Mouse (Mus musculus): ENCODE results near the gene Adipor2. TPM values are rescaled to one million over a fixed set of nuclear protein-coding genes. Genes with fewer than 3 reads are reported as not detected.

Adipor2 gene
- total RNA-seq, 2 experiments from 2014 or later = 89.2 to 93.1 TPM

- no peak for DNase-seq (ENCODE audit: low spot score)
Observed at GRCm38 (mm10) chr6:119314751-119315476, 102.6 kb downstream of the Adipor2 start.

DNA sequence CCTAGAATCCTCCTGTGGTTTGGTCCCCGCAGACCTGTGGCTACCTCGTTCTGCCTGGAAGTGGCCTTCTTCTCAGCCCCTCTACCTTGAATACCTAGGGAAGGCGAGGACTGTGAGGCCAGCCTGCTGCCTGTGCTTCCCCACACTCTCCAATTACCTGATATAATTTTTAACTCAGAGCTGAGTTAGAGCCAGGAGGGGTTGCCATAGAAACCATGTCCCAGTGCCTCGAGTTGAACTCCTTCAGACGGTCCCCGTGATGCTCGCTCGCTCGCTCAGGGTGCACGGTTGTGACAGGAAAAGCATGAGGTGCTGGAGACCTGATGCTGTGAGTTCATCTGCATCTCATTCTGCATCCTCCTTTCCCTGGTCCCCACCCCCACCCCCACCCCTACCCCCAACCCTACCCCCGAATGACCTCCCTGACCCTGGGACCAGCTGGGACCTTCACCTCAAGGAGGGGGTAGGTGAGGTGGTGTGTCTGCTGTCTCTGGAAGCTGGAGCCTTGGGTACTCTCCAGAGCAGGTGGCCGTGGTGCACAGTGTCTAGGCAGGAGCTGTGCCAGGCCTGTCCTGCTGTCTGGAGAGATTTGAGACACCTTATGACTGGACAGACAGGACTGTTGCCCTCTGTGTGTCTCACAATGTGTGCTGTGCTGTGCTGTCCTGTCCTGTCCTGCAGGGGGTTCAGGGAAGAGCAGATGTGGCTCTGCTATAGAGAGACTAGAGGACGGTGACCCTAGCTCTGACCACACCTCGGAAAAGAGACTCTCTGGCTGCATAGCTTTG is 103.7 kb downstream of the Adipor2 start:
- DNase-seq (ENCODE audit: low spot score) = no peak

DNA sequence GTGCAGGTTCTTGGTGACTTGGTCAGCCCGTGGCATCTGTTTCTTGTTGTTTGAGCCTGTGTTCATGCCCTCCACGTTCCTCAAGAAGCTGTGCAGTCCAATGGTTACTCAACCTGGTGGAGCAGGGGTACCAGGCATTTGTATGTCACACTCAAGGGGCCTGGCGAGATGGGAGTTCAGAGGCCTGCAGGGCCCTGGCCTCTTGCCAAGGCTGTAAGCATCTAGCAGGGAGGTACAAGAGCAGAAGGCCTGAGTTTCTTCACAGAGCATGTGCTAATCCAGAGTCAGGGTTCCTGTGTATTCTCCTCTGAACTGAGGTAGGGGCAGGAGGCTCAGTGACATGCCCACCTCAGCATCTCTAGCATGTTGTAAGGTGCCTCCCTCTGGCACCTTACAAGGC is 104.4 kb downstream of the Adipor2 start:
- no peak for DNase-seq (ENCODE audit: low spot score)

DNA sequence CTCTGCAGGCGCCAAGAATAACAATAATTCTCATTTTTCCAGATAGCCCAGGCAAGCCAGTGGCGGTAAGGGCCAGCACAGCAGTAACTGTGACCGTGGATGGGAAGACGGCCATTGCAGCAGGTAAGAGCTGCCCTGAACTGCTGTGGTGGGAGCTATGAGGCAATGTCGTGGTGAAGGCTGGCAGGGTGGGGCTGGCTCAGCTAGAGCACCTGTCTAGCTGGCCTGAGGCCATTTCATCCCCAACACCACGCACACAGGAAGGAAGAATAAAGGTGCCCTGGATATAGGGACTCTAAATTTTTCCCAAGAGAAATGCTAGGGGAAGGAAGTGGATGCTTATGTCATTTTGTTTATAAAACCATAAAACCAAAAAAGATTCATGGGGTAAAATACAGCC is 105.1 kb downstream of the Adipor2 start:
- DNase-seq (ENCODE audit: low spot score) = no peak

GRCm38 (mm10) chr6:119310176-119310575 is 107.3 kb downstream of the Adipor2 start:
- no peak for DNase-seq (ENCODE audit: low spot score)

DNA sequence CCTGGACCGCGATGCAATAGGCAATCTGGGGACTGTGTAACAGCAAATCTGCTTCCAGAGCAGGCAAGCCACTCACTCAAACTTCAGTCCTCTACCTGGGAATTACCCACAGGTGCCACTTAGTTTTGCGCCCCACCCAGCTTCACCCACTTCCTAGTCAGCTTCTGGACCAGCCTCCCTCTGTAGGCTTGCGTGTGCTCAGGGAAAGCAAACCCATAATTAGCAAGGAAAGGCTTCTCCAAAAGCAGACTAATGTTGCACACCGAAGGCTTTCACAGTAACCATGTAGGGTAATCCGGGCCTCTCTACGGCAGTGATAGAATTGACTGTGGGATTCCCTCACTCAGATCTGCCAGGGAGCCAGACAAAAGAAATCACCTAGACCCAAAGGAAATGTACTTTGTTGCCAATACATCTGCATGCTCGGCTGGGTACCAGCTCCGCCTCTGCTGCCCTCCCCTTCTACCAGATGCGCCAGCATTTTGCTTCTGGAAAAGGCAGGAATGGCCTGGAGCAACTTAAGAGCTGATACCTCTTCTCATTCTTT is 109.6 kb downstream of the Adipor2 start:
- DNase-seq (ENCODE audit: low spot score) = no peak

GRCm38 (mm10) chr6:119303331-119303730 is 114.2 kb downstream of the Adipor2 start:
- no peak for DNase-seq (ENCODE audit: low spot score)

Other genes starting within 250 kb of the Adipor2 start
- gene Dcp1b, start 242.5 kb downstream of the Adipor2 start, total RNA-seq (2021) = 1 to 10 TPM; 4.3 to 4.6 TPM
- 1 to 10 TPM in 1 of 2 experiments, under 1 TPM in 1; 0.98 to 1.7 TPM for gene Cacna1c, start 221.3 kb downstream of the Adipor2 start, total RNA-seq (2021)
- under 1 TPM; 0.85 to 0.89 TPM for gene Cacna2d4, start 181.2 kb downstream of the Adipor2 start, total RNA-seq (2021)
- 1 to 10 TPM in 1 of 2 experiments, under 1 TPM in 1; 0.33 to 2.4 TPM for gene Lrtm2, start 86.9 kb downstream of the Adipor2 start, total RNA-seq (2021)
- 10 to 100 TPM; 10.4 to 11.5 TPM for gene Fbxl14, start 62.0 kb upstream of the Adipor2 start, total RNA-seq (2021)
- gene Wnt5b, start 126.6 kb upstream of the Adipor2 start, total RNA-seq (2021) = 1 to 10 TPM; 2.6 to 2.9 TPM

Measured in gastrocnemius, adult 18-20 months (tissue).